Mouse (Mus musculus): ENCODE data around the gene Fxyd4. TPM values are rescaled to one million over a fixed set of nuclear protein-coding genes. Genes with fewer than 3 reads are reported as not detected.

Gene Fxyd4
- polyA plus RNA-seq, 1 experiment from 2014 or later: 2.8 TPM

- peaks cover 51% of the 10 kb centered on the region for H3K4me1 ChIP-seq
- H3K27me3 ChIP-seq (ENCODE audit: low read depth, poor library complexity, severe bottlenecking): no peaks in the 10 kb centered on the region
- H3K27ac ChIP-seq (replicated peaks): no peak overlapping the region
- H3K36me3 ChIP-seq: peaks cover 11% of the 10 kb centered on the region
- no peak overlapping the region for H3K4me3 ChIP-seq
- H3K9me3 ChIP-seq (replicated peaks): no peaks in the 10 kb centered on the region
- no peak for DNase-seq (ENCODE audit: low spot score)
These were observed 23.0 kb downstream of the Fxyd4 start for GRCm38 (mm10) chr6:117914541-117914940.

DNA sequence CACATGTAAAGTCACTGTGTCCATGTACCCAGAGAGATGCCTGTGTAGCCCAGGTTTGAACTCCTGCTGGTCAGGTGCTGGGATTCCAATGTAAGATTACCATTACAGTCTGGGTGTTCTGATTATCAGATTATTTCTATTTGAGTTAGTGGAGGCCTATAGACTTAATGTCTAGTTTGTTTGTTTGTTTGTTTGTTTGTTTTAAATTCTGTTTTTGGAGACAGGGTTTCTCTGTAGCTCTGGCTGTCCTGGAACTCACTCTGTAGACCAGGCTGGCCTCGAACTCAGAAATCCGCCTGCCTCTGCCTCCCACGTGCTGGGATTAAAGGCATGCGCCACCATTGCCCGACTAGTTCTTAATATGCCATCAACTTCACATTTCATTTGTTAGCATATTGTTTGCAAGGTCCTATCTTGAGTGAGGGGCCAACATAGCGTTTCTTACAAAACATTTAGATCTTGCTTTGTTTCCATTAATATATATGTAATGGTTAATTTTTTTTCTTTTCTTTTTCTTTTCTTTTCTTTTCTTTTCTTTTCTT, 27.3 kb downstream of the Fxyd4 start:
- 84% methylated on average over 6 of the region's 6 CpGs for WGBS
- H3K36me3 ChIP-seq: no peaks in the 10 kb centered on the region
- no peak for DNase-seq (ENCODE audit: low spot score)
- peak overlapping the region; percentile 86 for H3K4me3 ChIP-seq
- no peaks in the 10 kb centered on the region for H3K9me3 ChIP-seq (replicated peaks)
- H3K27me3 ChIP-seq (ENCODE audit: low read depth, poor library complexity, severe bottlenecking): no peaks in the 10 kb centered on the region
- peaks cover 39% of the 10 kb centered on the region for H3K4me1 ChIP-seq
- no peak overlapping the region for H3K27ac ChIP-seq (replicated peaks)

DNA sequence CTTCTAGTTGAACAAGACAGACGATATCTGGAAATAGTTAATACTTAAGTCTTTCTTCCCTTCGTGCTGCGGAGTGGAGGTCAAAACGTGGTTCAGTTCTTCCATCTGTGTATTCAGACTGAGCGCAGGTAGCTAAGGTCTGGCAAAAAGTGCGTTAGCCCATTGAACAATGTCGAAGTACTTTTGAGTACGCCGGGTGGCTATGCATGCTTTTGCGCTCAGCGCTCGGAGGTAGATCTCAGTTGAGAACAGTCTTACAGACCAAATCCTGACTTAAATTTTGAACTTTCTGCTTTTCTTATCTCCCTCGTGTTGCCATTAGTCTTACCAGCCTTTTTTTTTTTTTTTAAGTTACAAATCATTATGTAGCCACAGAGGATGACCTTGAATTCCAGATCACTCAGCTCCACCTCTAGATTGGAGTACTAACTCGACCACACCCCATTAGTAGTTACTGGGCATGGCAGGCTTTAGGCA, 29.0 kb downstream of the Fxyd4 start:
- peaks cover 35% of the 10 kb centered on the region for H3K4me1 ChIP-seq
- H3K27ac ChIP-seq (replicated peaks): peak overlapping the region; percentile 92
- 1% methylated on average over 14 of the region's 14 CpGs for WGBS
- DNase-seq (ENCODE audit: low spot score): no peak
- H3K4me3 ChIP-seq: peak overlapping the region; percentile 86
- H3K36me3 ChIP-seq: no peaks in the 10 kb centered on the region
- H3K9me3 ChIP-seq (replicated peaks): no peaks in the 10 kb centered on the region
- H3K27me3 ChIP-seq (ENCODE audit: low read depth, poor library complexity, severe bottlenecking): no peaks in the 10 kb centered on the region

- peak overlapping the region; percentile 92 for H3K27ac ChIP-seq (replicated peaks)
- H3K27me3 ChIP-seq (ENCODE audit: low read depth, poor library complexity, severe bottlenecking): no peaks in the 10 kb centered on the region
- DNase-seq (ENCODE audit: low spot score): no peak
- H3K4me1 ChIP-seq: peaks cover 35% of the 10 kb centered on the region
- H3K4me3 ChIP-seq: peak overlapping the region; percentile 86
- H3K9me3 ChIP-seq (replicated peaks): no peaks in the 10 kb centered on the region
- no peaks in the 10 kb centered on the region for H3K36me3 ChIP-seq
- 0% methylated on average over 26 of the region's 26 CpGs for WGBS
These were observed 29.5 kb downstream of the Fxyd4 start for GRCm38 (mm10) chr6:117907979-117908355.

GRCm38 (mm10) chr6:117907301-117907978, 30.1 kb downstream of the Fxyd4 start:
- H3K27ac ChIP-seq (replicated peaks): peak overlapping the region; percentile 92
- H3K9me3 ChIP-seq (replicated peaks): no peaks in the 10 kb centered on the region
- H3K27me3 ChIP-seq (ENCODE audit: low read depth, poor library complexity, severe bottlenecking): no peaks in the 10 kb centered on the region
- DNase-seq (ENCODE audit: low spot score): peak; percentile 86
- H3K4me1 ChIP-seq: peaks cover 35% of the 10 kb centered on the region
- peak overlapping the region; percentile 86 for H3K4me3 ChIP-seq
- under 1% methylated on average over 77 of the region's 77 CpGs for WGBS
- no peaks in the 10 kb centered on the region for H3K36me3 ChIP-seq

- no peaks in the 10 kb centered on the region for H3K27me3 ChIP-seq (ENCODE audit: low read depth, poor library complexity, severe bottlenecking)
- H3K4me3 ChIP-seq: peak overlapping the region; percentile 86
- peak overlapping the region; percentile 92 for H3K27ac ChIP-seq (replicated peaks)
- H3K36me3 ChIP-seq: no peaks in the 10 kb centered on the region
- DNase-seq (ENCODE audit: low spot score): peak; percentile 98
- under 1% methylated on average over 65 of the region's 68 CpGs for WGBS
- H3K4me1 ChIP-seq: peaks cover 35% of the 10 kb centered on the region
- no peaks in the 10 kb centered on the region for H3K9me3 ChIP-seq (replicated peaks)
These were observed 30.8 kb downstream of the Fxyd4 start for GRCm38 (mm10) chr6:117906590-117907271.

DNA sequence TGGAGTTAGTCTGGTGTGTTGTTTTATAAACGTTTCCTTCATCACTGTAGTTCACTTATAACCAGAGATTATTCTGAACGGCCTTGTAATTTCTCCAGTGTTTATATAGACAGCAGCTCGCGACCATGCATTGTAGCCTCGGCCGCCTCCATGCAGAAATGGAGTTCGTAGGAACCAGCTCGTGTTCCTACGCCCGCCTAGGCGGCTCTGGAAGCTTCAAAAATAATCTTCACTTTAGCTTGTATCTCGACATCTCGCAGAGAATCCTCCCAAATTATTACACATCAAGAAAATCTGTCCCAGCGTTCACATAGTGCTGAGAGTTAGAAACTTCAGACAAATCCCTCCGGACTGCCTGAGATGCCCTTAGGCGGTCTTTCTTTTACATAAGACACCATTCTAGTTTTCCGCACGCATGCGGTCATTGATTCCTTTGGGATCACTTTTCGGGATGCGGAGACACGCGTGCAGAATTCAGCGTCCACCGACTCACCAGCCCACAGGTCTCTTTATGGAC, 31.4 kb downstream of the Fxyd4 start:
- H3K27ac ChIP-seq (replicated peaks): peak overlapping the region; percentile 92
- WGBS: under 1% methylated on average over 25 of the region's 25 CpGs
- peaks cover 35% of the 10 kb centered on the region for H3K4me1 ChIP-seq
- DNase-seq (ENCODE audit: low spot score): no peak
- H3K9me3 ChIP-seq (replicated peaks): no peaks in the 10 kb centered on the region
- H3K27me3 ChIP-seq (ENCODE audit: low read depth, poor library complexity, severe bottlenecking): no peaks in the 10 kb centered on the region
- H3K4me3 ChIP-seq: peak overlapping the region; percentile 86
- no peaks in the 10 kb centered on the region for H3K36me3 ChIP-seq

- no peak for DNase-seq (ENCODE audit: low spot score)
- H3K9me3 ChIP-seq (replicated peaks): no peaks in the 10 kb centered on the region
- peak overlapping the region; percentile 92 for H3K27ac ChIP-seq (replicated peaks)
- H3K4me3 ChIP-seq: peak overlapping the region; percentile 86
- peaks cover 32% of the 10 kb centered on the region for H3K4me1 ChIP-seq
- H3K27me3 ChIP-seq (ENCODE audit: low read depth, poor library complexity, severe bottlenecking): no peaks in the 10 kb centered on the region
- H3K36me3 ChIP-seq: no peaks in the 10 kb centered on the region
- WGBS: 34% methylated on average over 4 of the region's 4 CpGs
These were observed 32.1 kb downstream of the Fxyd4 start for GRCm38 (mm10) chr6:117905260-117905930.

- no peak overlapping the region for H3K4me3 ChIP-seq
- H3K9me3 ChIP-seq (replicated peaks): no peaks in the 10 kb centered on the region
- 78% methylated on average over 3 of the region's 3 CpGs for WGBS
- no peak overlapping the region for H3K27ac ChIP-seq (replicated peaks)
- H3K27me3 ChIP-seq (ENCODE audit: low read depth, poor library complexity, severe bottlenecking): no peaks in the 10 kb centered on the region
- DNase-seq (ENCODE audit: low spot score): no peak
- H3K4me1 ChIP-seq: peaks cover 18% of the 10 kb centered on the region
- no peaks in the 10 kb centered on the region for H3K36me3 ChIP-seq
These were observed 33.7 kb downstream of the Fxyd4 start for GRCm38 (mm10) chr6:117903836-117904235.

GRCm38 (mm10) chr6:117902556-117902955, 34.9 kb downstream of the Fxyd4 start:
- no peak for DNase-seq (ENCODE audit: low spot score)
- Histone ChIP-seq H3K9me3 (replicated peaks) (no peaks in the 10 kb centered on the region), H3K27me3 (ENCODE audit: low read depth, poor library complexity, severe bottlenecking) (no peaks in the 10 kb centered on the region), H3K27ac (replicated peaks) (no peak overlapping the region), H3K36me3 (no peaks in the 10 kb centered on the region), H3K4me3 (no peak overlapping the region), H3K4me1 (peaks cover 9% of the 10 kb centered on the region)
- 85% methylated on average over 4 of the region's 4 CpGs for WGBS

DNA sequence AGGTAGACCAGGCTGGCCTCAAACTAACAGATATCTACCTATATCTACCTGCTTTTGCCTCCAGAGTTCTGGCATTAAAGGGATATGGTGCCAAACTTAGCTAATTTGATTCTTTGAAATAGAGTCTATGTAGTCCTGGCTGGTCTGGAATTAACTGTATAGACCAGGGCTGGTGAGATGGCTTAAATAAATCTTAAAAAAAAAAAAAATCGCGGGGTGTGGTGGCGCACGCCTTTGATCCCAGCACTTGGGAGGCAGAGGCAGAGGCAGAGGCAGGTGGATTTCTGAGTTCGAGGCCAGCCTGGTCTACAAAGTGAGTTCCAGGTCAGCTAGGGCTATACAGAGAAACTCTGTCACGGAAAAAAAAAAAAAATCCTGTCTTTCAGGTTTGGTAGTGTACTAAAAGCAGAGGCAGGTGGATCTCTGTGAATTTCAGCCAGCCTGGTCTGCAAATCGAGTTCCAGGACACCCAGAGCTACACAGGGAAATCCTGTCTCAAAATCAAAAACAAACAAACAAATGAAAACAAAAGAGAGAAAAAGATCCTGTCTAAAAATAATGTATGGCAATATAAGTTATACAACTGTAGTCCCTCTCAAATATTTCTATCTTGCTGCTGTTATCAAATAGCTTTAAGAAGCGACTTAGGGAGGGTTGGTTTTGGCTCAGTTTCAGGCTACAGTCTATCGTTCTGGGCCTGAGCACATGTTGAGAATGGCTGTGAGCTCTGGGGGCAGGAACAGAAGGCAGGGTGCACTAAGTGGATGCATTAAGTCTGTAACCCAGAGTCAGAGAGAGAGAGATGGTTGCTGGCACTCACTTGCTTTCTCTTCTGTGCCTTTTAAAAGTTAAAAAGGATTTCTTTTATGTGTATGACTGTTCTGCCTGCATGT, 35.7 kb downstream of the Fxyd4 start:
- Histone ChIP-seq H3K27ac (replicated peaks) (no peak overlapping the region), H3K4me1 (peaks cover 9% of the 10 kb centered on the region), H3K9me3 (replicated peaks) (no peaks in the 10 kb centered on the region), H3K36me3 (no peaks in the 10 kb centered on the region), H3K27me3 (ENCODE audit: low read depth, poor library complexity, severe bottlenecking) (no peaks in the 10 kb centered on the region), H3K4me3 (no peak overlapping the region)
- 82% methylated on average over 9 of the region's 9 CpGs for WGBS
- DNase-seq (ENCODE audit: low spot score): no peak
